Mouse (Mus musculus) ES-E14 (cell line): ENCODE results near the gene Crybg3.

Experiments
- HCFC1 ChIP-seq: IDR thresholded peaks from 2 replicates; pipeline ENCODE4 v1.6.1; 2012; ENCODE audit warnings: low read length, inconsistent platforms, borderline replicate concordance; ENCODE audit not compliant: insufficient read depth
- MAFK ChIP-seq: IDR thresholded peaks from 2 replicates; pipeline ENCODE4 v1.6.1; 2014; ENCODE audit warnings: mild to moderate bottlenecking, low read depth, low read length, inconsistent platforms; ENCODE audit not compliant: insufficient read depth
- ZC3H11A ChIP-seq: IDR thresholded peaks from 2 replicates; pipeline ENCODE4 v1.6.1; 2012; ENCODE audit warnings: low read depth, mild to moderate bottlenecking, inconsistent platforms, low read length, borderline replicate concordance
- ZNF384 ChIP-seq: IDR thresholded peaks from 2 replicates; pipeline ENCODE4 v1.6.1; 2012; ENCODE audit warnings: low read depth, low read length, inconsistent platforms

DNA sequence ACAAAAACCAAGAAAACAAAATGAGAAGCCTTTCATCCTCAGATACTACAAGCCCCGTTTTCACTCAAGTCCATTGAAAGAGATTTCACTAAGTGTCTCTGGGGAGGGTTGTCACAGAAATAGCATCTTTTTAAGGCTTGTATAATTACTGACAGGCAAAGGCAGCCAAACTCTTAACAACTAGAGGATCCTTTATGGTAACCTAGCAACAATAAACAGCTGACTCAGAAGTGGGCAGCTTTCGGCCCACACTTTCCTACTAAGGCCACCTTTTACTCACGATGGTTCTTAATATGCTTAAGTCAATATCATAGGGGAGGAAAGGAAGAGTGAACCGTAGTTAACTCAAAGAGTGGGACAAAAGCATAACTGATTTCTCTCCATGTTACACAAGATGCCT lies 53.3 kb downstream of the Crybg3 start:
- TF ChIP-seq ZNF384 (no peak), ZC3H11A (no peak), MAFK (no peak), HCFC1 (no peak)
